Mouse (Mus musculus) liver, embryonic 11.5 days (tissue): ENCODE measurements around the gene Exoc2. TPM values are rescaled to one million over a fixed set of nuclear protein-coding genes. Genes with fewer than 3 reads are reported as not detected.

ENCODE experiments used
- ATAC-seq: fragments of 200-750 bp; cut with Nextera tagmentation; replicated peaks from 2 replicates; pipeline ENCODE4 v1.8.0; 2017; ENCODE audit warnings: moderate number of reproducible peaks, mild to moderate bottlenecking, moderate TSS enrichment, moderate library complexity; ENCODE audit not compliant: low FRiP score
- DNase-seq: peaks from one replicate; pipeline ENCODE4 v3.0.0-alpha.2; 2017; ENCODE audit warnings: low spot score
- H3K27ac ChIP-seq: fragments of 300-500 bp; sonication (generic); 2 replicates; pipeline ENCODE4 v1.5.1; 2014; ENCODE audit warnings: mild to moderate bottlenecking, low read depth, low read length, control low read depth
- H3K27me3 ChIP-seq: fragments of 300-500 bp; sonication (generic); replicated peaks from 2 replicates; pipeline ENCODE4 v1.6.1; 2014; ENCODE audit warnings: low read length, mixed read lengths; ENCODE audit not compliant: control insufficient read depth, insufficient read depth
- H3K36me3 ChIP-seq: fragments of 300-500 bp; sonication (generic); 2 replicates; pipeline ENCODE4 v1.6.1; 2014; ENCODE audit warnings: mild to moderate bottlenecking, low read length, moderate library complexity, mixed read lengths; ENCODE audit not compliant: control insufficient read depth, insufficient read depth
- H3K4me1 ChIP-seq: fragments of 300-500 bp; sonication (generic); replicated peaks from 2 replicates; pipeline ENCODE4 v1.6.1; 2014; ENCODE audit warnings: low read length, mixed read lengths; ENCODE audit not compliant: control insufficient read depth, insufficient read depth
- H3K4me2 ChIP-seq: fragments of 300-500 bp; sonication (generic); 2 replicates; pipeline ENCODE4 v1.6.1; 2014; ENCODE audit warnings: mild to moderate bottlenecking, control low read depth, moderate library complexity
- H3K4me3 ChIP-seq: fragments of 300-500 bp; sonication (generic); 2 replicates; pipeline ENCODE4 v1.5.1; 2014; ENCODE audit warnings: low read depth, low read length, control low read depth
- H3K9ac ChIP-seq: fragments of 300-500 bp; sonication (generic); 2 replicates; pipeline ENCODE4 v1.6.1; 2014; ENCODE audit warnings: low read depth, low read length, control low read depth
- H3K9me3 ChIP-seq: fragments of 300-500 bp; sonication (generic); 2 replicates; pipeline ENCODE4 v1.6.1; 2016; ENCODE audit warnings: low read length, inconsistent platforms, mixed read lengths; ENCODE audit not compliant: control insufficient read depth
- WGBS: fragments of 180-500 bp; shearing (Covaris S2); extraction: QIAGEN DNeasy Blood & Tissue Kit; methylation state at CpG from one replicate; pipeline ENCODE4 v1.1.7; 2014; 5-methylcytosine and 5-hydroxymethylcytosine counted together
- polyA plus RNA-seq: library from polyadenylated mRNA; unstranded; fragments of >200 nt; fragmentation: Nextera tagmentation; extraction: Ambion mirVana; gene quantifications from 2 replicates; pipeline ENCODE4 v1.2.1, GENCODE M21; 2014

Gene Exoc2
- polyA plus RNA-seq, 1 experiment from 2014 or later, result 28.4 TPM

- Histone ChIP-seq H3K4me2 (no peak overlapping the region), H3K4me3 (no peak overlapping the region), H3K36me3 (0 out of 2 replicates have a peak, but pooled peaks cover 2% of the 10 kb centered on the region), H3K9ac (no peak overlapping the region), H3K9me3 (no peaks in the 10 kb centered on the region), H3K4me1 (0 out of 2 replicates have a peak, but pooled peaks cover 13% of the 10 kb centered on the region), H3K27me3 (no peaks in the 10 kb centered on the region), H3K27ac (no peak overlapping the region)
- ATAC-seq (peak; percentile 55; the same call in 1 of the 2 replicates), DNase-seq (no peak)
- 60% methylated on average over 2 of the region's 2 CpGs for WGBS
Measured at GRCm38 (mm10) chr13:30961932-30962331, 12.0 kb downstream of the Exoc2 start.

GRCm38 (mm10) chr13:30960714-30961113, 13.2 kb downstream of the Exoc2 start:
- no peak overlapping the region for H3K27ac ChIP-seq
- ATAC-seq, result peak; percentile 85
- WGBS, result 70% methylated on average over 2 of the region's 2 CpGs

GRCm38 (mm10) chr13:30953580-30953979, 20.3 kb downstream of the Exoc2 start:
- 0 out of 2 replicates have a peak, but pooled peaks cover 2% of the 10 kb centered on the region for H3K9me3 ChIP-seq
- H3K36me3 ChIP-seq, result no peaks in the 10 kb centered on the region
- H3K4me3 ChIP-seq, result no peak overlapping the region
- H3K9ac ChIP-seq, result no peak overlapping the region
- H3K27ac ChIP-seq, result no peak overlapping the region
- H3K4me1 ChIP-seq, result no peaks in the 10 kb centered on the region
- DNase-seq, result no peak
- WGBS, result 45% methylated on average over 1 of the region's 1 CpGs
- H3K4me2 ChIP-seq, result no peak overlapping the region
- ATAC-seq, result no peak
- no peaks in the 10 kb centered on the region for H3K27me3 ChIP-seq

More at GRCm38 (mm10) chr13:30960714-30961113, 13.2 kb downstream of the Exoc2 start:
- Histone ChIP-seq H3K9me3 (no peaks in the 10 kb centered on the region), H3K27me3 (no peaks in the 10 kb centered on the region), H3K4me2 (peak overlapping the region; percentile 42), H3K36me3 (0 out of 2 replicates have a peak, but pooled peaks cover 2% of the 10 kb centered on the region), H3K4me1 (0 out of 2 replicates have a peak, but pooled peaks cover 8% of the 10 kb centered on the region), H3K4me3 (no peak overlapping the region), H3K9ac (no peak overlapping the region)
- no peak for DNase-seq

GRCm38 (mm10) chr13:30952044-30952443, 21.8 kb downstream of the Exoc2 start:
- ATAC-seq (no peak), DNase-seq (no peak)
- Histone ChIP-seq H3K27ac (no peak overlapping the region), H3K9me3 (0 out of 2 replicates have a peak, but pooled peaks cover 2% of the 10 kb centered on the region), H3K9ac (no peak overlapping the region), H3K36me3 (no peaks in the 10 kb centered on the region), H3K27me3 (no peaks in the 10 kb centered on the region), H3K4me1 (no peaks in the 10 kb centered on the region), H3K4me2 (no peak overlapping the region), H3K4me3 (no peak overlapping the region)
- 85% methylated on average over 2 of the region's 2 CpGs for WGBS

- no peak overlapping the region for H3K4me2 ChIP-seq
- ATAC-seq (no peak), DNase-seq (no peak)
- H3K4me1 ChIP-seq, result no peaks in the 10 kb centered on the region
- H3K27me3 ChIP-seq, result no peaks in the 10 kb centered on the region
- no peak overlapping the region for H3K4me3 ChIP-seq
- H3K9me3 ChIP-seq, result 0 out of 2 replicates have a peak, but pooled peaks cover 2% of the 10 kb centered on the region
- H3K9ac ChIP-seq, result no peak overlapping the region
- H3K36me3 ChIP-seq, result no peaks in the 10 kb centered on the region
- no peak overlapping the region for H3K27ac ChIP-seq
- 88% methylated on average over 9 of the region's 9 CpGs for WGBS
Measured at GRCm38 (mm10) chr13:30949181-30949580, 24.7 kb downstream of the Exoc2 start.

GRCm38 (mm10) chr13:30947540-30947939, 26.4 kb downstream of the Exoc2 start, which contains the start of gene Hus1b:
TSS of gene Hus1b (minus strand) at chr13:30947759.
- Histone ChIP-seq H3K27me3 (no peaks in the 10 kb centered on the region), H3K4me2 (no peak within 1 kb of the TSS), H3K9ac (no peak within 1 kb of the TSS), H3K9me3 (0 out of 2 replicates have a peak, but pooled peaks cover 2% of the 10 kb centered on the region), H3K27ac (no peak within 1 kb of the TSS), H3K36me3 (no peaks in the 10 kb centered on the region), H3K4me1 (no peaks in the 10 kb centered on the region), H3K4me3 (no peak within 1 kb of the TSS)
- no peak for DNase-seq
- WGBS, result 91% methylated on average over 11 of the region's 11 CpGs
- no peak for ATAC-seq

GRCm38 (mm10) chr13:30947129-30947528, 26.8 kb downstream of the Exoc2 start:
- Histone ChIP-seq H3K27me3 (no peaks in the 10 kb centered on the region), H3K27ac (no peak overlapping the region), H3K4me1 (no peaks in the 10 kb centered on the region), H3K9ac (no peak overlapping the region), H3K4me2 (no peak overlapping the region), H3K9me3 (0 out of 2 replicates have a peak, but pooled peaks cover 2% of the 10 kb centered on the region), H3K4me3 (no peak overlapping the region), H3K36me3 (no peaks in the 10 kb centered on the region)
- WGBS, result 92% methylated on average over 15 of the region's 15 CpGs
- ATAC-seq, result no peak
- DNase-seq, result no peak

GRCm38 (mm10) chr13:30945788-30946187, 28.1 kb downstream of the Exoc2 start:
- Histone ChIP-seq H3K36me3 (no peaks in the 10 kb centered on the region), H3K9ac (no peak overlapping the region), H3K9me3 (0 out of 2 replicates have a peak, but pooled peaks cover 2% of the 10 kb centered on the region), H3K4me1 (no peaks in the 10 kb centered on the region), H3K4me2 (no peak overlapping the region), H3K27ac (no peak overlapping the region), H3K27me3 (no peaks in the 10 kb centered on the region), H3K4me3 (no peak overlapping the region)
- no peak for ATAC-seq
- no peak for DNase-seq

- Histone ChIP-seq H3K4me1 (peaks cover 11% of the 10 kb centered on the region), H3K27me3 (no peaks in the 10 kb centered on the region), H3K27ac (no peak overlapping the region), H3K4me2 (no peak overlapping the region), H3K36me3 (peaks cover 3% of the 10 kb centered on the region; the same call in 1 of the 2 replicates), H3K4me3 (no peak overlapping the region), H3K9ac (no peak overlapping the region), H3K9me3 (no peaks in the 10 kb centered on the region)
- ATAC-seq (no peak), DNase-seq (no peak)
- 81% methylated on average over 6 of the region's 6 CpGs for WGBS
Measured at GRCm38 (mm10) chr13:30932972-30933371, 40.9 kb downstream of the Exoc2 start.
